Comparison of ENCODE assay signal across 22 mouse cellular contexts in the genomic region with DNA sequence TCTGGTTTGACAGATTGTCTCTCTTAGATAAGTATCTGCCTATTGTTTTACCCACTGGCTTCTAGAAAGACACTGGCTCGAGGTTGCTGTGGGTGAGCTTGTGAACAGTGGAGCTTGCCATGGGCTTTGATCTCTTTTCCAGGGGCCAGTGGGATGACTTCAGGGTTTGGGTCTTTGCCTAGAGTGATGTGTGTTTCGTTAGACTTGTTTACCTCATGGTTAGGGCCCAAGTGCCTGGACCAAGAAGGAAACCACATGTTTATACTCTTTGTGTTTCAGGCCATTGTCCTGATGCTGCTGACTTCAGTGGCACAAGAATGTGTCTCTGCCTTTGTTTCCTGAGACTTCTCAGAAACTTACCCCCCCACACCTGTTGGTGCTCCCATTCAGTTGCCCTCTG. TPM values are rescaled to one million over a fixed set of nuclear protein-coding genes. Genes with fewer than 3 reads are reported as not detected.
DNase-seq lines count a peak whose midpoint lies in the region; ATAC-seq and TF ChIP-seq lines count a peak whose summit lies in the region.
"Had no signal": no experiment of that assay in that cellular context is flagged by ENCODE, and none has a peak within 500 bp of the region (broad histone marks: within the 10 kb centered on the region; RNA-seq: fewer than 3 reads in every experiment).

No protein-coding gene starts in this region.

- no peak for ATAC-seq in hindbrain, embryonic 13.5 days (ENCODE audit: low FRiP score)
- ATAC-seq in hindbrain, postnatal 0 days = no peak
- no peak for ATAC-seq in embryonic facial prominence, embryonic 15.5 days (ENCODE audit: insufficient number of reproducible peaks, low FRiP score, low TSS enrichment, low read depth)
- peak; percentile 11; the same call in 1 of the 2 replicates for ATAC-seq in lung, embryonic 14.5 days (ENCODE audit: insufficient read depth)
- ATAC-seq: CD4-positive, CD25-positive, alpha-beta regulatory T cell, adult 4 months; forebrain, postnatal 0 days had no signal

- peak overlapping the region; percentile 31; the same call in 1 of the 2 replicates for H3K9ac ChIP-seq in hindbrain, embryonic 13.5 days
- H3K9ac ChIP-seq in hindbrain, postnatal 0 days (replicated peaks; ENCODE audit: low read length) = no peak overlapping the region
- no peak overlapping the region for H3K9ac ChIP-seq in embryonic facial prominence, embryonic 15.5 days
- H3K9ac ChIP-seq in lung, embryonic 14.5 days = no peak overlapping the region
- H3K9ac ChIP-seq: forebrain, postnatal 0 days; heart, embryonic 15.5 days; hindbrain, embryonic 15.5 days; neural tube, embryonic 13.5 days had no signal

- H3K36me3 ChIP-seq in hindbrain, embryonic 13.5 days = peaks cover 48% of the 10 kb centered on the region
- H3K36me3 ChIP-seq in hindbrain, postnatal 0 days (ENCODE audit: insufficient read depth, low read length) = peaks cover 8% of the 10 kb centered on the region; the same call in 1 of the 2 replicates
- H3K36me3 ChIP-seq in embryonic facial prominence, embryonic 15.5 days = peaks cover 30% of the 10 kb centered on the region
- H3K36me3 ChIP-seq in lung, embryonic 14.5 days (ENCODE audit: insufficient read depth) = peaks cover 40% of the 10 kb centered on the region

- peaks cover 30% of the 10 kb centered on the region for H3K4me1 ChIP-seq in hindbrain, embryonic 13.5 days (replicated peaks)
- peaks cover 6% of the 10 kb centered on the region; the same call in 1 of the 2 replicates for H3K4me1 ChIP-seq in hindbrain, postnatal 0 days (ENCODE audit: insufficient read depth, low read length)
- peaks cover 50% of the 10 kb centered on the region for H3K4me1 ChIP-seq in embryonic facial prominence, embryonic 15.5 days
- H3K4me1 ChIP-seq in lung, embryonic 14.5 days (ENCODE audit: insufficient read depth) = peaks cover 33% of the 10 kb centered on the region

- no peak for TF ChIP-seq CTCF in hindbrain, postnatal 0 days (IDR thresholded peaks at IDR 0.05; ENCODE audit: low read depth)
- TF ChIP-seq CTCF in lung, embryonic 14.5 days (IDR thresholded peaks at IDR 0.05; ENCODE audit: low read depth) = no peak

- H3K9me3 ChIP-seq in hindbrain, embryonic 13.5 days = no peaks in the 10 kb centered on the region
- H3K9me3 ChIP-seq in hindbrain, postnatal 0 days (ENCODE audit: low read length) = no peaks in the 10 kb centered on the region
- no peaks in the 10 kb centered on the region for H3K9me3 ChIP-seq in embryonic facial prominence, embryonic 15.5 days (replicated peaks)
- no peaks in the 10 kb centered on the region for H3K9me3 ChIP-seq in lung, embryonic 14.5 days (ENCODE audit: low read depth, low read length)
- H3K9me3 ChIP-seq: heart, embryonic 15.5 days; hindbrain, embryonic 15.5 days; midbrain, embryonic 10.5 days; neural tube, embryonic 13.5 days had no signal

- no peak overlapping the region for H3K27ac ChIP-seq in hindbrain, embryonic 13.5 days
- H3K27ac ChIP-seq in hindbrain, postnatal 0 days = no peak overlapping the region
- H3K27ac ChIP-seq in embryonic facial prominence, embryonic 15.5 days (replicated peaks) = peak overlapping the region; percentile 80
- peak overlapping the region; percentile 85 for H3K27ac ChIP-seq in lung, embryonic 14.5 days (ENCODE audit: low read depth)
- H3K27ac ChIP-seq: heart, embryonic 15.5 days; hindbrain, embryonic 15.5 days; kidney, postnatal 0 days; midbrain, embryonic 10.5 days; neural tube, embryonic 13.5 days had no signal

- WGBS in hindbrain, embryonic 13.5 days = 61% methylated on average over 2 of the region's 2 CpGs
- WGBS in hindbrain, postnatal 0 days = 69% methylated on average over 2 of the region's 2 CpGs
- WGBS in embryonic facial prominence, embryonic 15.5 days = 41% methylated on average over 2 of the region's 2 CpGs
- 7% methylated on average over 2 of the region's 2 CpGs for WGBS in lung, embryonic 14.5 days

- no peaks in the 10 kb centered on the region for H3K27me3 ChIP-seq in hindbrain, embryonic 13.5 days
- H3K27me3 ChIP-seq in hindbrain, postnatal 0 days (ENCODE audit: insufficient read depth, low read length) = no peaks in the 10 kb centered on the region
- no peaks in the 10 kb centered on the region for H3K27me3 ChIP-seq in embryonic facial prominence, embryonic 15.5 days
- no peaks in the 10 kb centered on the region for H3K27me3 ChIP-seq in lung, embryonic 14.5 days (ENCODE audit: insufficient read depth, low read length)
- H3K27me3 ChIP-seq: heart, embryonic 15.5 days; hindbrain, embryonic 15.5 days; neural tube, embryonic 13.5 days had no signal

- H3K4me3 ChIP-seq in hindbrain, embryonic 13.5 days = no peak overlapping the region
- H3K4me3 ChIP-seq in hindbrain, postnatal 0 days (ENCODE audit: low read length) = no peak overlapping the region
- H3K4me3 ChIP-seq in embryonic facial prominence, embryonic 15.5 days (replicated peaks) = no peak overlapping the region
- H3K4me3 ChIP-seq in lung, embryonic 14.5 days (ENCODE audit: low read depth, low read length) = no peak overlapping the region
- H3K4me3 ChIP-seq: erythroblast, embryonic 14.5 days; heart, embryonic 15.5 days; hindbrain, embryonic 15.5 days; midbrain, embryonic 10.5 days; neural tube, embryonic 13.5 days had no signal

- DNase-seq in hindbrain, postnatal 0 days (ENCODE audit: low spot score) = no peak
- DNase-seq in lung, embryonic 14.5 days = peak; percentile 59
- peak; percentile 36 for DNase-seq in skeletal muscle tissue, adult 2 months (ENCODE audit: low read depth, low spot score)
- DNase-seq in kidney, postnatal 36 days = no peak
- DNase-seq in thymus, postnatal 4 days = no peak
- DNase-seq: adrenal gland, postnatal 10 days; cerebellum, adult 2 months; forebrain, postnatal 0 days; gastrocnemius, postnatal 10 days; layer of hippocampus, adult 9-11 months; right cerebral cortex, postnatal 4 days had no signal

- no peak overlapping the region for H3K4me2 ChIP-seq in hindbrain, embryonic 13.5 days
- H3K4me2 ChIP-seq in hindbrain, postnatal 0 days (ENCODE audit: low read depth, low read length) = no peak overlapping the region
- no peak overlapping the region for H3K4me2 ChIP-seq in embryonic facial prominence, embryonic 15.5 days (replicated peaks)
- peak overlapping the region; percentile 24 for H3K4me2 ChIP-seq in lung, embryonic 14.5 days
- H3K4me2 ChIP-seq: heart, embryonic 15.5 days; hindbrain, embryonic 15.5 days; neural tube, embryonic 13.5 days had no signal

RNA-seq across cellular contexts. Expression of a gene that starts 4.7 kb away (rescaled TPM):
- polyA plus RNA-seq in hindbrain, embryonic 13.5 days (2015; fragmentation: Nextera tagmentation; extraction: Ambion mirVana) = 147 and 149 TPM in 2 replicates
- 62.8 and 67.1 TPM in 2 replicates for total RNA-seq in hindbrain, postnatal 0 days (2014; rRNA removed)
- 165 and 169 TPM in 2 replicates for polyA plus RNA-seq in hindbrain, postnatal 0 days (2015; fragmentation: Nextera tagmentation; extraction: Ambion mirVana)
- polyA plus RNA-seq in embryonic facial prominence, embryonic 15.5 days (2015; fragmentation: Nextera tagmentation; extraction: Ambion mirVana) = 124 and 134 TPM in 2 replicates
- 147 and 149 TPM in 2 replicates for polyA plus RNA-seq in lung, embryonic 14.5 days (2014; fragmentation: Nextera tagmentation; extraction: Ambion mirVana)

RNA-seq across cellular contexts. Expression of a gene that starts 28.5 kb away (rescaled TPM):
- 31.6 and 33.8 TPM in 2 replicates for polyA plus RNA-seq in hindbrain, embryonic 13.5 days (2015; fragmentation: Nextera tagmentation; extraction: Ambion mirVana)
- 50.7 and 54.3 TPM in 2 replicates for total RNA-seq in hindbrain, postnatal 0 days (2014; rRNA removed)
- 74.7 and 80.0 TPM in 2 replicates for polyA plus RNA-seq in hindbrain, postnatal 0 days (2015; fragmentation: Nextera tagmentation; extraction: Ambion mirVana)
- 22.7 and 37.1 TPM in 2 replicates for polyA plus RNA-seq in embryonic facial prominence, embryonic 15.5 days (2015; fragmentation: Nextera tagmentation; extraction: Ambion mirVana)
- polyA plus RNA-seq in lung, embryonic 14.5 days (2014; fragmentation: Nextera tagmentation; extraction: Ambion mirVana) = 10.4 and 10.9 TPM in 2 replicates
- total RNA-seq: MEL; monocyte, adult 5-6 weeks had no signal
- polyA plus RNA-seq: erythroblast, embryonic 14.5 days had no signal

RNA-seq across cellular contexts. Expression of a gene that starts 37.9 kb away (rescaled TPM):
- polyA plus RNA-seq in hindbrain, embryonic 13.5 days (2015; fragmentation: Nextera tagmentation; extraction: Ambion mirVana) = 27.5 and 28.4 TPM in 2 replicates
- 10.2 and 16.2 TPM in 2 replicates for total RNA-seq in hindbrain, postnatal 0 days (2014; rRNA removed)
- 17.2 and 17.5 TPM in 2 replicates for polyA plus RNA-seq in hindbrain, postnatal 0 days (2015; fragmentation: Nextera tagmentation; extraction: Ambion mirVana)
- polyA plus RNA-seq in embryonic facial prominence, embryonic 15.5 days (2015; fragmentation: Nextera tagmentation; extraction: Ambion mirVana) = 31.8 and 35.1 TPM in 2 replicates
- polyA plus RNA-seq in lung, embryonic 14.5 days (2014; fragmentation: Nextera tagmentation; extraction: Ambion mirVana) = 41.3 and 46.5 TPM in 2 replicates

RNA-seq across cellular contexts. Expression of a gene that starts 45.3 kb away (rescaled TPM):
- 44.9 and 47.2 TPM in 2 replicates for polyA plus RNA-seq in hindbrain, embryonic 13.5 days (2015; fragmentation: Nextera tagmentation; extraction: Ambion mirVana)
- total RNA-seq in hindbrain, postnatal 0 days (2014; rRNA removed) = 68.0 and 94.8 TPM in 2 replicates
- 25.8 and 27.9 TPM in 2 replicates for polyA plus RNA-seq in hindbrain, postnatal 0 days (2015; fragmentation: Nextera tagmentation; extraction: Ambion mirVana)
- 43.3 and 45.4 TPM in 2 replicates for polyA plus RNA-seq in embryonic facial prominence, embryonic 15.5 days (2015; fragmentation: Nextera tagmentation; extraction: Ambion mirVana)
- 32.8 and 37.9 TPM in 2 replicates for polyA plus RNA-seq in lung, embryonic 14.5 days (2014; fragmentation: Nextera tagmentation; extraction: Ambion mirVana)

Comparison
In these comparisons a context has a peak if more than half of its experiments do, and no peak if none do; other contexts are left out.
1. H3K27ac ChIP-seq: peak in embryonic facial prominence, embryonic 15.5 days (single experiment) and lung, embryonic 14.5 days (single experiment); none in hindbrain, embryonic 13.5 days (single experiment) and hindbrain, postnatal 0 days (single experiment).
2. DNase-seq: peak in lung, embryonic 14.5 days (single experiment) and skeletal muscle tissue, adult 2 months (single experiment); none in hindbrain, postnatal 0 days (single experiment), kidney, postnatal 36 days (0 of 2) and thymus, postnatal 4 days (single experiment).